Mouse (Mus musculus): ENCODE results near the gene Acacb. TPM values are rescaled to one million over a fixed set of nuclear protein-coding genes. Genes with fewer than 3 reads are reported as not detected.

Gene Acacb
- polyA plus RNA-seq, 1 experiment from 2014 or later = 0.54 TPM

DNA sequence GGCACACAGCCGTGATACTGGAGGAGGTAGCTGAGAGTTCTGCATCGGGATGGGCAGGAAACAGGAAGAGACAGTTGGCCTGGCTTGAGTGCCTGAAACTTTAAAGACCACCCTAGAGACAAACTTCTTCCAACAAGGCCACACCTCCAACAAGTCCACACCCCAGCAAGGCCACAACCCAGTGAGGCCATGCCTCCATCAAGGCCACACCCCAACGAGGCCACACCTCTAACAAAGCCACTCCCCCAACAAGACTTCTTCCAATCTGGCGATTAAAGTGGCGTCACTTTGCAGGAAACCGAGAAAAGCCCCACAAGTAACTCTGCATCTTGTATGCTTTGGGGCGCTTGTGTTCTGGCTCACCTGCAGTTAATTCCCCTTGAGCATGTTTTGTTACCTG is 92.6 kb downstream of the Acacb start:
- Histone ChIP-seq H3K4me3 (ENCODE audit: low read depth, low read length) (no peak overlapping the region), H3K4me2 (replicated peaks; ENCODE audit: low read depth, low read length) (no peak overlapping the region), H3K27ac (ENCODE audit: low read length) (no peak overlapping the region), H3K9me3 (ENCODE audit: low read length) (no peaks in the 10 kb centered on the region), H3K4me1 (ENCODE audit: insufficient read depth, low read depth, low read length) (no peaks in the 10 kb centered on the region), H3K36me3 (ENCODE audit: insufficient read depth, low read length) (no peaks in the 10 kb centered on the region), H3K9ac (replicated peaks; ENCODE audit: low read depth) (no peak overlapping the region), H3K27me3 (replicated peaks; ENCODE audit: insufficient read depth, low read length) (no peaks in the 10 kb centered on the region)
- 21% methylated on average over 7 of the region's 7 CpGs for WGBS
- ATAC-seq (no peak), DNase-seq (ENCODE audit: low spot score) (no peak)
- TF ChIP-seq CTCF (IDR thresholded peaks at IDR 0.05) = no peak
- TF ChIP-seq EP300 (IDR thresholded peaks at IDR 0.05) = no peak

DNA sequence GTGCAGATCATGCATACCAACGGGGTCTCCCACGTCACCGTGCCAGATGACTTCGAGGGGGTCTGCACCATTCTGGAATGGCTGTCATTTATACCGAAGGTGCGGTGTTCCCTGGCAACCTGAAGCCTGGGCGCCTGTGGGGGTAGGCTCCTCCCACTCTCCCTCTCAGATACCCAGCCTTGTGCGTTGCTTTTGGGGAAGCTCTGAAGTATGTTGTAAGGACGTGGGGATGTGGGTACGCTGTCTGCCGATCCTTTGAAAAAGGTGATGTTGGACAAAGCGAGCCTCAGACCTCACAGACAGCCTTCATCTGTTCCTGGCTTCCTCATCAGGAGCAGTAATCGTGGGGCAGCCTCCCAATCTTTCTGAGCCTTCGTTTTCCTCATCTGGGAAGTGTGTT is 93.4 kb downstream of the Acacb start:
- H3K9ac ChIP-seq (replicated peaks; ENCODE audit: low read depth) = no peak overlapping the region
- TF ChIP-seq EP300 (IDR thresholded peaks at IDR 0.05) (no peak), CTCF (IDR thresholded peaks at IDR 0.05) (no peak)
- DNase-seq (ENCODE audit: low spot score) (no peak), ATAC-seq (no peak)
- no peak overlapping the region for H3K27ac ChIP-seq (ENCODE audit: low read length)
- no peaks in the 10 kb centered on the region for H3K27me3 ChIP-seq (replicated peaks; ENCODE audit: insufficient read depth, low read length)
- no peak overlapping the region for H3K4me2 ChIP-seq (replicated peaks; ENCODE audit: low read depth, low read length)
- no peaks in the 10 kb centered on the region for H3K4me1 ChIP-seq (ENCODE audit: insufficient read depth, low read depth, low read length)
- H3K9me3 ChIP-seq (ENCODE audit: low read length) = no peaks in the 10 kb centered on the region
- WGBS = 43% methylated on average over 14 of the region's 14 CpGs
- H3K4me3 ChIP-seq (ENCODE audit: low read depth, low read length) = no peak overlapping the region
- no peaks in the 10 kb centered on the region for H3K36me3 ChIP-seq (ENCODE audit: insufficient read depth, low read length)

DNA sequence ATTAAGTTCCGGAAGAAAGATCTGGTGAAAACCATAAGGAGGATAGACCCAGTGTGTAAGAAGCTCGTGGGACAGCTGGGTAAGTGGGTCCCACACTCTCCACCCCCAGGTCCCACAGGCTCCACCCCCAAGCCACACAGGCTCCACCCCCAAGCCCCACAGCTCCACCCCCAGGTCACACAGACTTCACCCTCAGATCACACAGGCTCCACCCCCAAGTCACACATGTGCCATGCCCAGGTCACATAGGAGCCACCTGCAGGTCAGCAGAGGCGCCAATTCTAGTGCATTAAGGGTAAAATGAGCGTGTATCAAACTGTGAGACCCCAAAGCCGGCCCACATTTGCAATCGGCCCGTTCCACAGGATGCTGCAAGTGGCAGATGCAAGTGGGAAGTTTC is 100.1 kb downstream of the Acacb start:
- WGBS = 75% methylated on average over 7 of the region's 7 CpGs
- Histone ChIP-seq H3K27me3 (replicated peaks; ENCODE audit: insufficient read depth, low read length) (no peaks in the 10 kb centered on the region), H3K36me3 (ENCODE audit: insufficient read depth, low read length) (no peaks in the 10 kb centered on the region), H3K9ac (replicated peaks; ENCODE audit: low read depth) (no peak overlapping the region), H3K4me1 (ENCODE audit: insufficient read depth, low read depth, low read length) (no peaks in the 10 kb centered on the region), H3K4me2 (replicated peaks; ENCODE audit: low read depth, low read length) (no peak overlapping the region), H3K27ac (ENCODE audit: low read length) (no peak overlapping the region), H3K9me3 (ENCODE audit: low read length) (no peaks in the 10 kb centered on the region), H3K4me3 (ENCODE audit: low read depth, low read length) (no peak overlapping the region)
- TF ChIP-seq CTCF (IDR thresholded peaks at IDR 0.05) (no peak), EP300 (IDR thresholded peaks at IDR 0.05) (no peak)
- DNase-seq (ENCODE audit: low spot score) (no peak), ATAC-seq (no peak)

DNA sequence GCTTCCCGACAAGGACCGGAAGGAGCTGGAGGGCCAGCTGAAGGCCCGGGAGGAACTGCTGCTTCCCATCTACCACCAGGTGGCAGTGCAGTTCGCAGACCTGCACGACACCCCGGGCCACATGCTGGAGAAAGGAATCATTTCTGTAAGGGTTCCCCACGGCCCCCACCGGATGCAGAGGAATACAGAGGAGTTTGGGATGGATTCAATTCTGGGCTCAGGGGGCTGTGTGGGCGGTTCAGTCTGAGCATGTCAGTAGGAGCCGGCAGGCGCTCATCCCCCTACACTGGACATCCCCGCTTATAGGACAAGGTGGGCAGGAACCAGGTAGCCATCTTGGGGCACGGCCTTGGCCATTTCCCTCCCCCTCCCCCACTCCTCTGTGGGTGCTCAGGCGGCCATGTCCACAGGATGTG is 101.8 kb downstream of the Acacb start:
- Histone ChIP-seq H3K4me3 (ENCODE audit: low read depth, low read length) (no peak overlapping the region), H3K27me3 (replicated peaks; ENCODE audit: insufficient read depth, low read length) (no peaks in the 10 kb centered on the region), H3K36me3 (ENCODE audit: insufficient read depth, low read length) (no peaks in the 10 kb centered on the region), H3K4me1 (ENCODE audit: insufficient read depth, low read depth, low read length) (no peaks in the 10 kb centered on the region), H3K27ac (ENCODE audit: low read length) (no peak overlapping the region), H3K9ac (replicated peaks; ENCODE audit: low read depth) (no peak overlapping the region), H3K4me2 (replicated peaks; ENCODE audit: low read depth, low read length) (no peak overlapping the region), H3K9me3 (ENCODE audit: low read length) (no peaks in the 10 kb centered on the region)
- TF ChIP-seq EP300 (IDR thresholded peaks at IDR 0.05) = no peak
- peak; percentile 93 for TF ChIP-seq CTCF (IDR thresholded peaks at IDR 0.05)
- peak; percentile 84 for DNase-seq (ENCODE audit: low spot score)
- 11% methylated on average over 14 of the region's 14 CpGs for WGBS
- peak; percentile 65 for ATAC-seq

DNA sequence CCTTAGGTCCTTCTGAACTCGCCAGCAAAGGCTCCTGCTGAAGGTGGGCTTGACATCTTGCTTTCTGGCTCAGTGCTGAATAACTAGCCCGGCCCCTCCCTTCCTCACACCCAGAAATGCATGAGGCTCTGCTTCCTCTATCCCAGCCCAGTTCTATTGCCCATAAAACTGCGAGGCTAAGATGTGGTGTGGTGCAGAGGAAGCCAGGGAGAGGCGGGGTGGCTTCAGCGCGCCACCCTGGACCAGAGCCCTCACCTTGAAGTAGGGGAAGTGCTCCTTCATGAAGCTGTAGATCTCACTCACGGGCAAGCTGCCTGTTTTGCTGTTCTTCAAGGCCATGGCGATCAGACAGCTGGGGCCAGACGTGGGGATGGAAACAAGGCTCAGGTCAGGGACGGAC is 113.2 kb downstream of the Acacb start:
- WGBS = 51% methylated on average over 10 of the region's 10 CpGs
- ATAC-seq (no peak), DNase-seq (ENCODE audit: low spot score) (no peak)
- TF ChIP-seq EP300 (IDR thresholded peaks at IDR 0.05) = no peak
- TF ChIP-seq CTCF (IDR thresholded peaks at IDR 0.05) = no peak
- Histone ChIP-seq H3K27ac (ENCODE audit: low read length) (no peak overlapping the region), H3K4me1 (ENCODE audit: insufficient read depth, low read depth, low read length) (no peaks in the 10 kb centered on the region), H3K9me3 (ENCODE audit: low read length) (no peaks in the 10 kb centered on the region), H3K4me2 (replicated peaks; ENCODE audit: low read depth, low read length) (no peak overlapping the region), H3K9ac (replicated peaks; ENCODE audit: low read depth) (no peak overlapping the region), H3K36me3 (ENCODE audit: insufficient read depth, low read length) (no peaks in the 10 kb centered on the region), H3K4me3 (ENCODE audit: low read depth, low read length) (no peak overlapping the region), H3K27me3 (replicated peaks; ENCODE audit: insufficient read depth, low read length) (no peaks in the 10 kb centered on the region)

DNA sequence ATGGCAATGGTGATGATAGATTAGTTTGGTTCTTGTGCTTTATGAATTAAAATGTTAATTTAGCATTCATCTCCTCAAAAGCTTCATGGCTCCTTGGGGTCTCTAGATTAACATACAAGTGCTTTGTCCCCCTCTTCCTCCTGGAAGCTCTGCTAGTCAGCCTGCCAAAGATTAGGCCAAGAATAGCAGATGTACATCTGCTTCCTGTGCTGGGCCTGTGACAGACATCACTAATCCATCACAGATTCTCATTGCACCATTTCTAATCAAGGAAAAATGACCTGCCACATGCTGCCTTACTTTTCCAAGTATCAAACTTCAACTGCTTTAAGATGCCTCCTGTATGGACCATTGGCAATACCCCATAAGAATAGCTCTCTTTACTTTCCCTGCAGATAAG is 115.2 kb downstream of the Acacb start:
- no peak overlapping the region for H3K27ac ChIP-seq (ENCODE audit: low read length)
- TF ChIP-seq EP300 (IDR thresholded peaks at IDR 0.05) (no peak), CTCF (IDR thresholded peaks at IDR 0.05) (no peak)
- H3K4me2 ChIP-seq (replicated peaks; ENCODE audit: low read depth, low read length) = no peak overlapping the region
- no peak for ATAC-seq
- H3K27me3 ChIP-seq (replicated peaks; ENCODE audit: insufficient read depth, low read length) = no peaks in the 10 kb centered on the region
- H3K4me3 ChIP-seq (ENCODE audit: low read depth, low read length) = no peak overlapping the region
- H3K9ac ChIP-seq (replicated peaks; ENCODE audit: low read depth) = no peak overlapping the region
- no peak for DNase-seq (ENCODE audit: low spot score)
- no peaks in the 10 kb centered on the region for H3K4me1 ChIP-seq (ENCODE audit: insufficient read depth, low read depth, low read length)
- H3K9me3 ChIP-seq (ENCODE audit: low read length) = no peaks in the 10 kb centered on the region
- H3K36me3 ChIP-seq (ENCODE audit: insufficient read depth, low read length) = no peaks in the 10 kb centered on the region

DNA sequence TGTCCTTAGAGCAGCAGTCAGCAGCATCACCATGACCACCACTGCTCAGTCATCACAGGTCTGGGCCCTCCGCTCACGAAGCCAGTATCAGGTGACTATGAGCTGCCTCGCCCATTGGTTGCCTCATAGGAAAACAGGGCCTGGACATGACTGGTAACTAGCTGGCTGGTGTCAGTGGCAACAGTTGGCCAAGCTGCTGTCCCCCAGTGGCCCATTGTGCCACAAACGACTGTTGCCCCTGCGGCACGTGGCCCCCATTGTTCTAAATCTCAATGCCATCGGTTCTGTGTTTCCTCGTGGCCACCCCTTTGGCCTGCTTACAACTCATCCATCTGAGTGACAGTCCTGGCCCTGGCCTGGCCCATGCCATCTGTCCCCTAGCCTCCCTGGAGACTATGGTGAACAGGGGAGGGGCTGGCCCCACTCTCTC is 117.7 kb downstream of the Acacb start:
- no peak for ATAC-seq
- no peak for DNase-seq (ENCODE audit: low spot score)
- no peaks in the 10 kb centered on the region for H3K9me3 ChIP-seq (ENCODE audit: low read length)
- H3K4me2 ChIP-seq (replicated peaks; ENCODE audit: low read depth, low read length) = no peak overlapping the region
- H3K36me3 ChIP-seq (ENCODE audit: insufficient read depth, low read length) = no peaks in the 10 kb centered on the region
- WGBS = 69% methylated on average over 8 of the region's 8 CpGs
- H3K4me1 ChIP-seq (ENCODE audit: insufficient read depth, low read depth, low read length) = no peaks in the 10 kb centered on the region
- no peaks in the 10 kb centered on the region for H3K27me3 ChIP-seq (replicated peaks; ENCODE audit: insufficient read depth, low read length)
- H3K4me3 ChIP-seq (ENCODE audit: low read depth, low read length) = no peak overlapping the region
- TF ChIP-seq CTCF (IDR thresholded peaks at IDR 0.05) = no peak
- no peak for TF ChIP-seq EP300 (IDR thresholded peaks at IDR 0.05)
- no peak overlapping the region for H3K9ac ChIP-seq (replicated peaks; ENCODE audit: low read depth)
- no peak overlapping the region for H3K27ac ChIP-seq (ENCODE audit: low read length)
